Mouse (Mus musculus): ENCODE data around the gene Gas2.

Gas2 gene

DNA sequence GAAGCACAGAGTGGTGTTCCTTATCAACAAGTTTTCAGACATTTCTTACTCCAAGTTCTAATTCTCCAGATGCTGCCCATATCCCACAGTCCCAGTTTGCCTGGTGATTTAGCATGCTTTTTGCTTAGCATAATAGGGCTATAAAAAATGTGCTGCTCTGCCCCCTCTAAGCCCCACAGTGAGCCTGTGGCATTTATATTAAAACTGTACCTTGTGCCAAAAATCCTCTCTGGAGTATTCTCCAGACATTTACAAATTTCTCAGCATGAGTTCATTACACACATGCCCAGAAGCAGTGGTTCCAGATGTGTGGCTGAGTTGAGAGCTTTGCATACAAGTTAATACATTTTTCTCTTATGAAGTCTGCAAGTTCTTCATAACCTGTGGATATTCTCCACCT is 107.6 kb downstream of the Gas2 start:
- DNase-seq (ENCODE audit: low spot score): no peak

DNA sequence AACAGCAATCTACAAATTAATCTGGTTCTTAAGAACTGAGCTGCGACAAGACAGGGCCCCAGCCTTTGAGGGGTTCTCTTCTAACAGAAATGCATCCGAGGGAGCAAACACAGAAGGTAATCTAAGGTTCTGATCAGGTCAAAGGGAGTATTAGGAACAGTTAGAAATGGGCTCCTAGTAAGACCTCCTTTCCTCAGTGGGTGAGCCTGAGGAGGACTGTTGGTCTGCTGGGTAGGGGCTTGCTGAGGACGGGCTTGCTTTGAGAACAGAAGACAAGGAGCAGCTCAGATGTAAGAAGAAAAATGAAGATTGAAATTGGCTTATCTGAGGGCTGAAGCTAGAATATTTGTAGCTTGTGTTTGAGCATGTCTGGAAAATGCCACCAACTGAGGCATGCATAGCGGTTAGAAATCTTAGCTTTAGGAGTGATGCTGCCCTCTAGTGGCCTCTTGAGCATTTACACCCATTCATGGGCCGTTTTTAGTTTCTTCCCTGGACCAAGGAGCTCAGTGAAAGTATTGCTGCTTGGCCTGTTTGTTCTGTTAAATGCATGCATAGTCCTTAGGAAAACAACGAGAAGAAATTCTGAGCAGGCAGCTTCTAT is 110.5 kb downstream of the Gas2 start:
- no peak for DNase-seq (ENCODE audit: low spot score)

DNA sequence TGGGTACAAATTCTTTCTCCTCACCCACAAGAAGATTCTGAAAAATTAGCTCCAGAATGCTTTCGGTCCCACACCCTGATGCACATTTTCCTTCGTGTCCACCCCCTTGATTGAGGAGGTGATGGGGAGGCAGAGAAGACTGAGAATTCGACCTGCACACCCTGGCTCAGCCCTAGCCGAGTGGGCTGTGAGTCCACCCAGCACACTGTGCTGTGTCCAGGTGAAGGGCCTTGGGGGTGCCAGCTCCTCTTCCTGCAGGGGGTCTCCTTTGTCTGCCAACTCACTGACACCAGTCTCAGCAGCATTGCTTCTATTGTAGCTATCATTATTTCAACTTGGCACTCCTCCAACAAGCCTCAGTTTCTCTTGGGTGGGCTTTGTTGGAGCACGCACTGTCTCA is 111.3 kb downstream of the Gas2 start:
- DNase-seq (ENCODE audit: low spot score): no peak

DNA sequence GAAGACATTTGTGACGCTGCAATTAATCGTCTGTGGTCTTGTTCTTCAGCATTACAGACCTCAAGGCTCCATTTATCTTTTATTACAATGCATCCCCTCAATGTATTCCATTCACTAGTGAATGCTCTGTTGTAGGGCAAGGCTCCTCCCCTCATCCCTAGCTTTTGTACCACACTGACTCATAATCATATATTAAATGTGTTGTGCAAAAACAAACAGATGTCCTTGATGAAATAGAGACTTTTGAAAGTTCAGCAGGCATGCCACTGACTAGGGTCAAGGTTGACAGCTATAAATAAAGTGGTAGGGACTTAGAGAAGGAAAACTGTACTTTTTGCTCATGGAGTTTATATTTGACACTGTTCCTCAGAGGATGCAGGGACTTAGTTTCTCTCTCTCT is 111.7 kb downstream of the Gas2 start:
- DNase-seq (ENCODE audit: low spot score): no peak

DNA sequence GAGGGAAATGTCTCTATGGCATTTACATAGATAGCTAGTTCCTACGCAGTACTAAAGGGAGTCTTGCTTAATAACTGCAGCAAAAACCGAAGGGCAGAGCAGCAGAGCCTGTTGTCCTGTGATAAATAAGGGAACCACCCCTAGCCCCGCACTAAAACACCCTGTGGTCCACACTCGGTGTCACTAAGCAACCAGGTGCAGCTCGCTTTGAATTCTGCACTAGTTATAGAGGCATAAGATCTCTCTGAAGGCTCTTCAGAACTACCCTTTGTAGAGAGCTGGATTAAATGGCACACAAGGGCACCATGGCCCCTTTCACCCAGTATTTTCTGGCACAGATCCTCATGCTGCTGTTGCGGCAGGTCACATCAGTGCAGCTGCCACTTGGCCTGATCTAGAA is 113.4 kb downstream of the Gas2 start:
- DNase-seq (ENCODE audit: low spot score): no peak

DNA sequence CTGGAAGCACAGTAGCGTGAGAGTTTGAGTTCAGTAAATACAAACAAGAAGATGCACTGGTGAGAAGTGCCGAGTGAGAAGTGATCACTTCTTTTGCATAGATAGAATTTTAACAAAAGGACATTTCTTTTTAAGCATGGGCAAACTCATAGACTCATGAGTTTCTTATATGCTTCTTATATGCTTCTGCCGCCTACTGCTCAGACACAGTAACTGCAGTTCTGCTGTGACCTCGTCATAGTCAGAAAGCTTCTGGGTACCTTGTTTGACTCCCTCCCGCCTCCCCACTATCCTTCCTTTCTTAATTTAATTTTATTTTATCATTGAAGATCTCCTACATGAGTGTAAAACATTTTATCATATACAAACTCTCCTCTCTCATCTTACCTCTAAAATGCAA is 117.5 kb downstream of the Gas2 start:
- DNase-seq (ENCODE audit: low spot score): no peak

DNA sequence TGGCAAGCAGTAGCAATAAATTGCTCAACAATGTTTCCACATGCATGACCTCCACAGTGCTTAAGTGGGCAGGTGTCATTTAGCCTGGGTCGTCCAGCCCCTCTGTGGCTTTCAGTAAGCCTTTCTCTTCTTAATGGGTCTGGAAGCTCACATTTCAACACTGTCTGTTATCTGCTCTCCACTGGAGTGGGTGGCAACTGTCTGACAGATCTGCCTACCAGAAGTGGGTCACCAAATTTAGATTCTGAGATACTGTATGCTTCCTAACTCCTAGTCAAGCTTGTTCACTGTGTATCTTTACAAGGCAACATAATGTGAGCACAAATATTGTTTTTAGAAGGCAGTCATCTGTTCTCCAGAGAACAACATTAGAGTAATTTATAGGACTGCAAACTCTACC is 120.5 kb downstream of the Gas2 start:
- DNase-seq (ENCODE audit: low spot score): no peak

DNA sequence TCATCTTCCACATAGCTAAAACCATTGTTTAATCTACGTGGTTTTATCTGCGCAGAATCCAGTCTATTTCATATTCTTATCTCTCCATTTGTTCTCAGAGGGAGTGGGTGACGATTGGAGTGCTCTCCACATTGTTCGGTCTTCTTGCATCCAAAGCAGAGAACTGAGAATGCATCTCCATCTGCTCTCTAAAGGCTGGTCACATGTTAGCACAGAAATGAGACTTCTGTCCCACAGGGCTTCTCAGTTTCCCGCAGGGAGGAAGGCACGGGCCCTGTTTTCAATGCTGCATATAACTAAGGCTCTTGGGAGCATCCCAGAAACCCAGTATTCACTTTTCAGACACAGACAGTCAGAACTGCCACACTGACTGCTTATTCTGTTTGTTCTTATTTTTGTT is 123.9 kb downstream of the Gas2 start:
- DNase-seq (ENCODE audit: low spot score): no peak

DNA sequence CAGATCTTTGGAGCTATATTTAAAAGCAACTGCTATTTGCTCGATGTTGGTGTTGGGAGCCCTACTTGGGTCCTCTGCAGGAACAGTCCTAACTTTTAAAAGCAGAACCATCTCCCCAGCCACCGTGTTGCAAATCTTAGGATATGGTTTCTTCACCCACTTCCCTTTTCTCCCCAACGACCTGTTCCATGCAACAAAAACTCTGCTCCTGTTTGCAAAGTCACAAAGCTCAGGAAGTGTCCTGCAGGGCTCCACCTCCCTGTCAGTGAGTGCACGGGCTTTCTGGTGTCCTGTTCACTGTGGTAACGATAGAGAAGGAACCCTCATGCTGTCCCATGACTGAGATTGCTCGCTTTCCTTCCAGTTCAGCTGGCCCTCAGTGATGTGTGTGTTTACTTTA is 125.1 kb downstream of the Gas2 start:
- no peak for DNase-seq (ENCODE audit: low spot score)

DNA sequence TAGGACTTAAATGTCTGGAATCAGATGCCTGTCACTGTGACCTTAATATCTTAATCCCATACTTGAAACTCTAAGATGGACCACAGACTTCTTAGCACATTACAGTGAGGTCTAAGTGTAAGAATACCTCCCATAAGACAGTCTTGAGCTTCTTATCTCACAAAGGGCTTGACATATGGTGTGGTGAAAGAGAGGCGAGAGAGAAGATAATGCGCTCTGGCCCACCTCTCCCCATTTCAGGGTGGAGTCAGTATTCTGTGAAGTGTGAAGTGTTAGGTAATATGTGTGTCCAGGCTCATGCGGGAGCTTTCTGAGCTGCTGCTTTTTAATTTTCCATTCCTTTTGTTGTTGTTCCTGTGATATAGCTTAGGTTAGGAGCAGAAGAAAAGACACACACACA is 129.2 kb downstream of the Gas2 start:
- no peak for DNase-seq (ENCODE audit: low spot score)

DNA sequence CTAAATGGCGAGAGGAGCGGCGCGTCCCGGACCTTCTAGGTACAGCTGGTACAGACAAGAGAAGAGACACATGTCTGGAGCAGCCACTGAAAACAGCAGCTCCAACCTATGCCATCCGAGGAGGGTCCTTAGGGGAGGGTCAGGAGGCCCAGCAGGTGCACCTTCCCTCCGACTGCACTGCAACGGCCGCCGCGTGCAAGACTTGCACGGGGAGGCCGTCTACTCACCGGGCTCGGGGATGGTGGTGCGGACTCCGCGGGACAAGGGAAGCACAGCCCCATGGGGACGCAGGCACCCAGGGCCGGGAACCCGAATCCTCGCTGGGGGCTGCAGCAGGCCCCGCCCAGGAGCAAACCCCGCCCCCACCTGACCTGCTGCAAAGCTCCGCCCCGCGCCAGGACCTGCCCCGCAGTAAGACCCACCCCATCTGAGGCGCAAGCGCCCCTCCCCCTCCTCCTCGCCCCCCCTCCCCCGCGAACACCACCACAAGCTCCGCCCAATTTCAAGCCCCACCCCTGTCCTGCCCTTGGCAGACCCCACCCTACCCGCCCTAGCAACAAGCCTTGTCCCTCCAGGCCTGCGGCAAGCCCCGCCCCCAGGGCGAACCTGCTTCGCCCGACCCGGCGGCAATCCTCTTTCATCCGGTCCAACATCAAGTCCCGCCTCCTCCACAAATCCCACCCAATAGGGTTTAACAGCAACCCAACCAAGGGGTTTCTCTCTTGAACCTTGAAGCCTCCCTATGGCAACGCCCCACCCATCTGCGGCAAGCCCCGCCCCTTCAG is 143.9 kb downstream of the Gas2 start, which contains the start of gene Svip:
Gene Svip, minus strand, starts transcription at position 508 of the 785 bp plus-strand sequence.
- DNase-seq (ENCODE audit: low spot score): peak; percentile 96

DNA sequence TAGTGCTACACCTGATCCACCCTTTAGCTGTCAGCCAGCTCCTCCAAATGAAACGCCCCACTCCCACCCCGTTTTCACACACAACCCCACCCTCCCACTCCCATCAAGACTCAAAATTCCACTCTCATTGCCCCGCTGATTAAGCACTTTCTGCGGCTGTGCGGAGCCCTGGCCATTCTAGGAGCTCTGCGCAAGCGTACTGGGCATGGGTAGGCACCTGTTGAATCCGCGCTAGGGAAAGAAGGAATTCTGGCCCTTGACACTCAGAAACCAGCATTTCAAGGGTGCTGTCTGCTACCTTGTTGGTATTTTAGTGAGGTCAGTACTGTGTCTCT is 144.4 kb downstream of the Gas2 start:
- no peak for DNase-seq (ENCODE audit: low spot score)

DNA sequence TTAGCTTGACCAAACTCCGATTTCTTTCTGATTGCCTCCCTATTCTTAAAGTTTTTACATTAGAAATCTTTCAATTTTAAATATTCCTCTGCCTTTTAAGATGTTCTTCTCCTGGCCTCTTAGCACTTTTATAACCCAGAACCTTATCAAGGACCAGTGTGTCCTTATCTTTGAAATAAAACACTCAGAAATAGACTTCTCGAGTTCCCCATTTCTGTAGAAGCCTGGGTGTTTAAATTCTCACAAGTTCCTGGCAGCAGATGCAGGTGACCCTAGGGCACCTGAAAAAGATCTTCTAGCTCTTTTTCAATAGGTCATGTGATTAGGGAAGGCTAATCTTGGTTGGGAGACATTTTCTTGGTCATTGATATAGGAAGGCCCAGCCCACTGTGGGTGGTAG is 145.3 kb downstream of the Gas2 start:
- DNase-seq (ENCODE audit: low spot score): no peak

DNA sequence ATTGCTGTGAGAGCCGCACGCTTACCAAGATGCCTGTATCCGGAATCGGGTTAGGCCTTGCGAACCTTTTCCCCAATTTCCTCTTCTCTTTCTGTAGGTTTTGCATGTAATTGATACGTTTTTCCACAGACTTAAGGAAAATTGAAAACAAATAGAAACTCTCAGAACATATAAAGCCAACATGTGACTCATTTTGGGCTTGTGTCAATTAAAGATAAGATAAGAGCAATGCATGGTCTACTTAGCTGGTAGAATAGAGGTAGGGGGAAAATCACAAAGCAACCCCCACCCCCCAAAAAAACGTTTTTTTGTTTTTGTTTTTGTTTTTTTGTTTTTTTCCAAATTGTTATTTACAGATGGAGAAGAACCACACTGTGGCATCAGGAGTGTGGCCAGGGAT is 151.6 kb downstream of the Gas2 start:
- DNase-seq (ENCODE audit: low spot score): no peak

DNA sequence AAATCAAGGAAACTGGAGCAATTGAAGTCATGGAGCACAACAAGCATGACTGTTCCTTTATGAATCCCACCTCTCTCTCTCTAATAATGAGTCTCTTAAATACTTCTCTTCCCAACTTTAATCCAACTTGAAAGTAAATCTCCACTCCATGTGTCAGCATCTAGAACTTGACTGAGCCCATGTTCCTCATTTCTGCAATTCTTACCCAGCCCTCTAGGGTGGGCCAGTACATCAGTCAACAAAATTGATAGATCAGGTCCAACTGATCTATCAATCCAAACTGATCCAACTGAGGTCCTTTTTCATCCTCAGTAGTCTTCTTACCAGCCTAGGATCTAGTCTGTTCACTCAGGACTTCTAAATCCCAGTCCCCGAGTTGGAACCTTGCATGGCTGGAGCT is 153.4 kb downstream of the Gas2 start:
- DNase-seq (ENCODE audit: low spot score): no peak

DNA sequence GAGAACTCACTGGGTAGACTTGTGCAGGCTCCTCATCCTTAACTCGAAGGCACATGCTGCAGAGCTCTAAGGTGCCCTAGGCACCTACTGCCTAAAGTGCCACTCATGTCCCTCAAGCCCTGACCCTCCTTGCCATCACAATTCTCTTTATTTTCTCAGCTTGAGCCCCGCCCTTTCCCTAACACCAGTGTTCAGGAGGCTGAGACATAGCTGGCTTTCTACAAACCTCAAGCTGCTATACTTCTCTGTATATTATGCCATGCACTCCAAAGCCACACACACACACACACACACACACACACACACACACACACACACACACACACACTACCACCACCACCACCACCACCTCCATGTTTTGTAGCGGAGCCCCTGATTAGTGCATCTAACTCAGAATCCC is 153.8 kb downstream of the Gas2 start, which contains the start of gene 1700015G11Rik:
Gene 1700015G11Rik, minus strand, starts transcription at position 101 of the 400 bp plus-strand sequence.
- no peak for DNase-seq (ENCODE audit: low spot score)

DNA sequence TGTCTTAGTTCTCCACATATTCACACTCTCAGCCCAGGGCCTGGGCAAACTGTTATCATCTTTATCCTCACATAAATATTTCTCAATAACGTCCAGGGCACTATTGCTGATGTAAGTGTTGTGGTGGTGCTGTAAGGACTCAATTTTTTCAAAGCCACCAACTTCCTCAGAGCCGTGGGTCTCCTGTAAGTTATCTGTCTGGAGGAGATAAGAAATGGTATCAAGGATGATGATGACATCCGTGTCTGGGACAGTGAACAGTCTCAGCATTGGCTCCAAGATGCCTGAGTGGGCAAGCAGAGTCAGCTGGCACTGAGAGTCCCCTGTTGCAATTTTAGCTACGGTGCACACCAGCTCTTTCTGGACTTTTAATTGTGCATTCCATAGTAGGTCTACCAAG is 160.2 kb downstream of the Gas2 start:
- no peak for DNase-seq (ENCODE audit: low spot score)

DNA sequence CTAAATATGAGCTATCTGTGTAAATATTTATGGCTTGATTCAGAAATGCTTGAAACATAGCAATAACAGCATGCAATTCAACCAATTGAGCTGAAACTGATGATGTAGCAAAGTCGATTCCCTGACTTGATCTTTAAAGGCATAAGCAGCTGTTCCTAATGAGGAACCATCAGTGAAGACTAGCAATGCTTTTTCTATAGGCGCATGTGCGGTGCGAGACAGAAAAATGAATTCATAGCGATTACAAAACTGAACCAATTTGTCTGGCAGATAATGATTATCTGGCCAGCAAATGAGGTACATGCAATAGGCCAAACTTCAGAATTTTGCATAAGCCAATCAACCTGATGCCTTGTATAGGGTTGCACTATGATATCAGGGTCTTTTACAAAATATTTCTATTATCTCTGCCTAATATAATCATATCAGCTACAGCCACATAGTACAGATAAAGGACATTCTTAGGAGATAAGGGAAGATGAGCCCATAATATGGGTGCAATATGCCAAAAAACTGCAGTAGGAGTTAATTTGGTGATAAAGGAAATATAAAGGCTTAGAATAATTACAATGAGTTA is 162.3 kb downstream of the Gas2 start:
- DNase-seq (ENCODE audit: low spot score): no peak

DNA sequence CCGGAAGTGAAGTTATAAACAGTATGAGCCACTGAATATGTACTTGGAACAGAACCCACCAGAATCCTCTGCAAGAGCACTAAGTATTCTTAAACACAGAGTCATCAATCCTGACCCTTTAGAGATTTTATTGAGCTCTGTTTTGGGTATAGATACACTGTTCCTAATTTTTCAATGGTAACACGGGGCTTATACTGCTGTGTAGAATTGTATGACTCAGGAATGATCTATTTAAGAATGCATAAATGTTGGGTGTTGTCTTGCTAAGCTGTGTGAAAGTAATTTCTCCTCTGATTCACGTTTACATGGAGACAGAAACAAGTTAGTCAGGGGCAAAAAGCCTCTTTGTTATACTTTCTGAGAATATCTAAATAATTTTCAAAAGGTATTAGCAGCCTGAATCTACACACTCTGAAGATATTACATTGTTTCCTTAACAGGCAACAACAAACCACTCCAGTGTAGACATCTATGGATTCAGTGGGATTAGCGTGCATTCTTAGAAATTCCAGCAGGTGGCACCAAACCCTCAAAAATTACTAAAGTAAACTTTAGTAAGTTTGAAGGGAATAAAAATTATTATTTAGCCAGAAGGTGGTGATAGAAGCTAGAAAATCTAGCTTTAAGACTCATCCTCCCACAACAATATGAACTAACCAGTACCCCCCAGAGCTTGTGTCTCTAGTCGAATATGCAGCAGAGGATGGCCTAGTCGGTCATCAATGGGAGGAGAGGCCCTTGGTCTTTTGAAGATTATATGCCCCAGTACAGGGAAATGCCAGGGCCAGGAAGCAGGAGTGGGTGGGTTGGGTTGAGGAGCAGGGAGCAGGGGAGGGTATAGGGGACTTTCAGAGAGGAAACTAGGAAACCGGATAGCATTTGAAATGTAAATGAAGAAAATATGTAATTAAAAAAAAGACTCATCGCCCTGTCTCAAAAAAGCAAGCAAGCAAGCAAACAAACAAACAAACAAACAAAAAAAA is 176.1 kb downstream of the Gas2 start:
- no peak for DNase-seq (ENCODE audit: low spot score)
